Mouse (Mus musculus) midbrain, embryonic 10.5 days (tissue): ENCODE measurements around the gene Hsf2bp. TPM values are rescaled to one million over a fixed set of nuclear protein-coding genes. Genes with fewer than 3 reads are reported as not detected.
"Not testable (repeated sequence)": the region's sequence is repeated elsewhere in the genome, so short reads cannot be mapped to it uniquely, and the experiment has no call there.

Experiments
- DNase-seq: peaks from one replicate; pipeline ENCODE4 v3.0.0-alpha.2; 2017; ENCODE audit warnings: low spot score
- H3K27ac ChIP-seq: fragments of 300-500 bp; sonication (generic); replicated peaks from 2 replicates; pipeline ENCODE4 v1.5.1; 2016; ENCODE audit warnings: mild to moderate bottlenecking
- H3K27me3 ChIP-seq: fragments of 300-500 bp; sonication (generic); 2 replicates; pipeline ENCODE4 v1.6.1; 2016; ENCODE audit warnings: low read depth, mild to moderate bottlenecking; ENCODE audit not compliant: poor library complexity, severe bottlenecking
- H3K36me3 ChIP-seq: fragments of 300-500 bp; sonication (generic); 2 replicates; pipeline ENCODE4 v1.6.1; 2016; ENCODE audit warnings: mild to moderate bottlenecking, moderate library complexity
- H3K4me1 ChIP-seq: fragments of 300-500 bp; sonication (generic); 2 replicates; pipeline ENCODE4 v1.6.1; 2016
- H3K4me3 ChIP-seq: fragments of 300-500 bp; sonication (generic); 2 replicates; pipeline ENCODE4 v1.5.1; 2016; ENCODE audit warnings: mild to moderate bottlenecking, moderate library complexity
- H3K9me3 ChIP-seq: fragments of 300-500 bp; sonication (generic); replicated peaks from 2 replicates; pipeline ENCODE4 v1.6.1; 2016; ENCODE audit warnings: mild to moderate bottlenecking
- WGBS: fragments of 180-500 bp; shearing (Covaris S2); methylation state at CpG from one replicate; pipeline ENCODE4 v1.1.7; 2016; 5-methylcytosine and 5-hydroxymethylcytosine counted together
- polyA plus RNA-seq: library from polyadenylated mRNA; unstranded; fragments of >200 nt; fragmentation: Nextera tagmentation; extraction: Ambion mirVana; gene quantifications from 2 replicates; pipeline ENCODE4 v1.2.1, GENCODE M21; 2016

Gene Hsf2bp
- polyA plus RNA-seq = 0.47 and 0.68 TPM in 2 replicates

- 6% methylated on average over 52 of the region's 52 CpGs for WGBS
- H3K27me3 ChIP-seq = no peaks in the 10 kb centered on the region
- H3K36me3 ChIP-seq = peaks cover 22% of the 10 kb centered on the region
- DNase-seq = peak; percentile 84
- peak within 1 kb of the TSS; percentile 74 for H3K4me3 ChIP-seq
- peaks cover 28% of the 10 kb centered on the region for H3K4me1 ChIP-seq
- H3K9me3 ChIP-seq = no peaks in the 10 kb centered on the region
- H3K27ac ChIP-seq = peak within 1 kb of the TSS; percentile 90
These were observed at the start of gene Hsf2bp, which contains the start of gene Rrp1b for GRCm38 (mm10) chr17:32035609-32036508. Gene Hsf2bp, minus strand, starts transcription at chr17:32036349. Gene Rrp1b, plus strand, starts transcription at chr17:32036100.

GRCm38 (mm10) chr17:32083351-32083750 lies 47.2 kb upstream of the Hsf2bp start:
- 0 out of 2 replicates have a peak, but pooled peaks cover 4% of the 10 kb centered on the region for H3K27me3 ChIP-seq
- 92% methylated on average over 2 of the region's 2 CpGs for WGBS
- no peak overlapping the region for H3K4me3 ChIP-seq
- H3K36me3 ChIP-seq = no peaks in the 10 kb centered on the region
- no peaks in the 10 kb centered on the region for H3K4me1 ChIP-seq
- no peaks in the 10 kb centered on the region for H3K9me3 ChIP-seq
- H3K27ac ChIP-seq = no peak overlapping the region
- DNase-seq = no peak

GRCm38 (mm10) chr17:32075164-32075563 lies 39.0 kb upstream of the Hsf2bp start:
- Histone ChIP-seq H3K27me3 (0 out of 2 replicates have a peak, but pooled peaks cover 4% of the 10 kb centered on the region), H3K4me3 (no peak overlapping the region), H3K36me3 (no peaks in the 10 kb centered on the region), H3K27ac (no peak overlapping the region), H3K9me3 (0 out of 2 replicates have a peak, but pooled peaks cover under 1% of the 10 kb centered on the region), H3K4me1 (peaks cover 7% of the 10 kb centered on the region; the same call in 1 of the 2 replicates)
- WGBS = 3% methylated on average over 2 of the region's 2 CpGs
- DNase-seq = peak; percentile 63

- 0 out of 2 replicates have a peak, but pooled peaks cover 6% of the 10 kb centered on the region for H3K9me3 ChIP-seq
- no peak overlapping the region for H3K4me3 ChIP-seq
- H3K27ac ChIP-seq = no peak overlapping the region
- 0 out of 2 replicates have a peak, but pooled peaks cover 4% of the 10 kb centered on the region for H3K27me3 ChIP-seq
- no peaks in the 10 kb centered on the region for H3K36me3 ChIP-seq
- 57% methylated on average over 4 of the region's 4 CpGs for WGBS
- DNase-seq = no peak
- peaks cover 7% of the 10 kb centered on the region; the same call in 1 of the 2 replicates for H3K4me1 ChIP-seq
These were observed 38.5 kb upstream of the Hsf2bp start for GRCm38 (mm10) chr17:32074658-32075057.

- no peaks in the 10 kb centered on the region for H3K27me3 ChIP-seq
These were observed 37.2 kb upstream of the Hsf2bp start for GRCm38 (mm10) chr17:32073359-32073758.

GRCm38 (mm10) chr17:32068810-32069209 lies 32.7 kb upstream of the Hsf2bp start:
- no peak for DNase-seq
- WGBS = 89% methylated on average over 2 of the region's 2 CpGs
- Histone ChIP-seq H3K27ac (no peak overlapping the region), H3K4me3 (no peak overlapping the region), H3K27me3 (no peaks in the 10 kb centered on the region), H3K9me3 (0 out of 2 replicates have a peak, but pooled peaks cover 7% of the 10 kb centered on the region), H3K36me3 (peaks cover 2% of the 10 kb centered on the region), H3K4me1 (peaks cover 10% of the 10 kb centered on the region)

More at GRCm38 (mm10) chr17:32073359-32073758, 37.2 kb upstream of the Hsf2bp start:
- WGBS = 5% methylated on average over 2 of the region's 2 CpGs
- peak; percentile 87 for DNase-seq
- Histone ChIP-seq H3K9me3 (0 out of 2 replicates have a peak, but pooled peaks cover 7% of the 10 kb centered on the region), H3K27ac (0 out of 2 replicates have a peak overlapping the region, but pooled peaks have one; percentile 23), H3K36me3 (no peaks in the 10 kb centered on the region), H3K4me1 (peaks cover 7% of the 10 kb centered on the region; the same call in 1 of the 2 replicates), H3K4me3 (no peak overlapping the region)

GRCm38 (mm10) chr17:32068381-32068780 lies 32.2 kb upstream of the Hsf2bp start:
- Histone ChIP-seq H3K36me3 (peaks cover 4% of the 10 kb centered on the region), H3K4me3 (no peak overlapping the region), H3K4me1 (peaks cover 12% of the 10 kb centered on the region), H3K27ac (no peak overlapping the region), H3K27me3 (no peaks in the 10 kb centered on the region), H3K9me3 (0 out of 2 replicates have a peak, but pooled peaks cover 7% of the 10 kb centered on the region)
- WGBS = 94% methylated on average over 11 of the region's 11 CpGs
- DNase-seq = no peak

- Histone ChIP-seq H3K27me3 (no peaks in the 10 kb centered on the region), H3K9me3 (0 out of 2 replicates have a peak, but pooled peaks cover 7% of the 10 kb centered on the region), H3K36me3 (peaks cover 11% of the 10 kb centered on the region), H3K4me3 (no peak overlapping the region), H3K27ac (no peak overlapping the region), H3K4me1 (peaks cover 12% of the 10 kb centered on the region)
- no peak for DNase-seq
- WGBS = 81% methylated on average over 9 of the region's 9 CpGs
These were observed 31.4 kb upstream of the Hsf2bp start for GRCm38 (mm10) chr17:32067541-32067940.

- not testable (repeated sequence) for H3K27me3 ChIP-seq, H3K27ac ChIP-seq, H3K9me3 ChIP-seq, DNase-seq, H3K4me3 ChIP-seq
- 54% methylated on average over 8 of the region's 8 CpGs for WGBS
- Histone ChIP-seq H3K36me3 (peaks cover 39% of the 10 kb centered on the region), H3K4me1 (peaks cover 12% of the 10 kb centered on the region)
These were observed 28.6 kb upstream of the Hsf2bp start for GRCm38 (mm10) chr17:32064762-32065161.

GRCm38 (mm10) chr17:32063654-32064053 lies 27.5 kb upstream of the Hsf2bp start:
- no peak for DNase-seq
- Histone ChIP-seq H3K36me3 (peaks cover 50% of the 10 kb centered on the region), H3K9me3 (no peaks in the 10 kb centered on the region), H3K4me1 (peaks cover 12% of the 10 kb centered on the region), H3K27ac (no peak overlapping the region), H3K4me3 (no peak overlapping the region), H3K27me3 (no peaks in the 10 kb centered on the region)
- WGBS = 73% methylated on average over 2 of the region's 2 CpGs

GRCm38 (mm10) chr17:32061219-32061618 lies 25.1 kb upstream of the Hsf2bp start:
- 97% methylated on average over 14 of the region's 14 CpGs for WGBS
- H3K27ac ChIP-seq = no peak overlapping the region
- H3K27me3 ChIP-seq = no peaks in the 10 kb centered on the region
- no peak overlapping the region for H3K4me3 ChIP-seq
- peaks cover 74% of the 10 kb centered on the region for H3K36me3 ChIP-seq
- H3K9me3 ChIP-seq = no peaks in the 10 kb centered on the region
- DNase-seq = no peak
- H3K4me1 ChIP-seq = peaks cover 12% of the 10 kb centered on the region

- no peaks in the 10 kb centered on the region for H3K9me3 ChIP-seq
- no peak overlapping the region for H3K4me3 ChIP-seq
- no peak overlapping the region for H3K27ac ChIP-seq
- H3K36me3 ChIP-seq = peaks cover 96% of the 10 kb centered on the region
- no peaks in the 10 kb centered on the region for H3K27me3 ChIP-seq
- 96% methylated on average over 2 of the region's 2 CpGs for WGBS
- DNase-seq = no peak
- H3K4me1 ChIP-seq = peaks cover 4% of the 10 kb centered on the region
These were observed 22.9 kb upstream of the Hsf2bp start for GRCm38 (mm10) chr17:32059084-32059483.

- H3K36me3 ChIP-seq = peaks cover 99% of the 10 kb centered on the region
- H3K4me1 ChIP-seq = no peaks in the 10 kb centered on the region
- H3K4me3 ChIP-seq = no peak overlapping the region
- no peak overlapping the region for H3K27ac ChIP-seq
- DNase-seq = no peak
- WGBS = 96% methylated on average over 2 of the region's 2 CpGs
- no peaks in the 10 kb centered on the region for H3K9me3 ChIP-seq
- H3K27me3 ChIP-seq = no peaks in the 10 kb centered on the region
These were observed 21.7 kb upstream of the Hsf2bp start for GRCm38 (mm10) chr17:32057843-32058242.
